Mouse (Mus musculus): Measurements from ENCODE around the gene Il11ra1.
"Not testable (repeated sequence)": the region's sequence is repeated elsewhere in the genome, so short reads cannot be mapped to it uniquely, and the experiment has no call there.

- not testable (repeated sequence) for TF ChIP-seq POLR2A (IDR thresholded peaks at IDR 0.05; ENCODE audit: insufficient read length, low read depth); TCF12 (IDR thresholded peaks at IDR 0.05; ENCODE audit: insufficient read depth, poor library complexity, severe bottlenecking); USF1 (IDR thresholded peaks at IDR 0.05; ENCODE audit: low read depth); MAX (IDR thresholded peaks at IDR 0.05; ENCODE audit: low read depth); E2F4 (IDR thresholded peaks at IDR 0.05; ENCODE audit: insufficient read depth); REST (IDR thresholded peaks at IDR 0.05; ENCODE audit: insufficient read depth, insufficient read length); MYOG (IDR thresholded peaks at IDR 0.05; ENCODE audit: control insufficient read depth in 1 of 3, insufficient read depth in 1 of 3, insufficient read length in 2 of 3, low read depth in 2 of 3); MYOD1 (IDR thresholded peaks at IDR 0.05; ENCODE audit: control insufficient read depth in 1 of 3, insufficient read length in 2 of 3, low read depth in 2 of 3); POLR2AphosphoS2 (IDR thresholded peaks at IDR 0.05; ENCODE audit: insufficient read length, low read depth); TCF3 (IDR thresholded peaks at IDR 0.05; ENCODE audit: insufficient read length, low read depth); SRF (IDR thresholded peaks at IDR 0.05; ENCODE audit: control insufficient read depth, insufficient read length, low read depth); CEBPB (IDR thresholded peaks at IDR 0.05; ENCODE audit: insufficient read depth, poor library complexity, severe bottlenecking)
Observed at GRCm38 (mm10) chr4:41699783-41700182, at the start of gene Il11ra1.

All from myocyte (in vitro differentiated cells).